Mouse (Mus musculus) Patski (cell line): ENCODE measurements around the gene Proser3. TPM values are rescaled to one million over a fixed set of nuclear protein-coding genes. Genes with fewer than 3 reads are reported as not detected.
"Not testable (repeated sequence)": the region's sequence is repeated elsewhere in the genome, so short reads cannot be mapped to it uniquely, and the experiment has no call there.

Experiments
- ATAC-seq: fragments of 100-300 bp; one replicate; pipeline ENCODE4 v1.8.0; 2021
- CTCF ChIA-PET: fragments of 350-600 bp; sonication (Branson Sonifier 250); formaldehyde crosslinking; loops from one replicate; lab custom pipeline; 2022; ENCODE audit warnings: inconsistent platforms; lab: Charles Lee
- POLR2A ChIA-PET: fragments of 350-600 bp; sonication (Branson Sonifier 250); formaldehyde crosslinking; loops from one replicate; lab custom pipeline; 2022; ENCODE audit warnings: antibody characterized with exemption, inconsistent platforms; lab: Charles Lee
- DNase-seq: peaks from one replicate; pipeline ENCODE4 v3.0.0-alpha.2; 2011; ENCODE audit warnings: low read depth, low spot score
- H3K27me3 ChIP-seq: fragments of 371-371 bp; one replicate; pipeline ENCODE4 v1.5.1; 2021
- CTCF ChIP-seq: fragments of 100-300 bp; IDR thresholded peaks from one replicate; pipeline ENCODE4 v1.5.1; 2021
- in situ Hi-C: fragments of 300-500 bp; cut with MboI; formaldehyde crosslinking; loops from 3 replicates; pipeline ENCODE4 v1.11.1; 2018; ENCODE audit warnings: low pct_unique_long_range_greater_than_20kb, mixed read lengths
- polyA plus RNA-seq: library from polyadenylated mRNA; unstranded; gene quantifications from one replicate; pipeline ENCODE4 v1.2.3, GENCODE M21; 2021

The Proser3 gene
- polyA plus RNA-seq, 1 experiment from 2014 or later: 19.5 TPM

DNA sequence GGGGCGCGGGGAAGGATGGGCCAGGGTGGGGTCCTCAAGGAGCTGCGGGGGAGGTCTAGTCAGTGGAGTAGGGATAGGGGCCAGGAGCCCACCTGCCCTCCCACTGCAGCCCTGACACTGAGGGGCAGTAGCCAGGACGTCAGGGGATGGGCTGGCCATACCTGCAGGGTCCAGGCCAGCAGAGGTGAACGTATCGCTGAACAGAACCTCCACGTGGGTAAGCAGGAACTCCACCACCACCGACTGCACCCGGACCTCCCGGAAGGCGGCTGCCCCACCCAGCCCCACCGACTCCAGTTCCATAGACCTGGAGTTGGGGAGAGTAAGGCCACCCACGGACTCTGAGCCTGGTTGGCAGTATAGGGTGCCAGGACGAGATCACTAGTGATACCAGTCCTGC lies 25.1 kb downstream of the Proser3 start:
- no peaks in the 10 kb centered on the region for H3K27me3 ChIP-seq
- no peak for TF ChIP-seq CTCF
- ChIA-PET CTCF (no interaction called here), POLR2A (interaction anchor here (0.6 kb wide), 1 partner anchor 322 kb away, joined by 9 read pairs; no protein-coding TSS in a partner anchor)
- ATAC-seq (no peak), DNase-seq (no peak)
- in situ Hi-C loops: no loop called here

DNA sequence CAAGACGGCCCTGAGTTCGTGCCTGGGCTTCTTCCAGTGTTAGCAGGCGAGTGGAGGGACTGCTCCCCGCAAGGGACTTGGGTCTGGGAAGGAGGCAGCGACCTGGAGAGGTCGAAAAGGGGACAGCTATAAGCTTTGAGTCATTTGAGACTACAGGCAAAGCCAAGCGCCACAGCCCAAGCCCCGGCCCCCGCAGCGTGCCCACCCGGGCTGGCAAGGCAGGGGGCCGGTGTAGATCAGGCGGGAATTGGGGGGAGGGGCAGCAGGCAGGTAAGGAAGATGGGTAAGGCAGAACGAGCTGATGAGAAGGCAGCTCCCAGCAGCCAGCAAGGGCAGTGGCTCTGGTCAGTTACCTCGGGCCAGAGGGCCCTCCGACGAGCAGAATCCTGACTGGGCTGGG lies 25.7 kb downstream of the Proser3 start:
- H3K27me3 ChIP-seq: no peaks in the 10 kb centered on the region
- ATAC-seq (no peak), DNase-seq (no peak)
- in situ Hi-C loops: no loop called here
- no peak for TF ChIP-seq CTCF
- CTCF ChIA-PET: no interaction called here
- POLR2A ChIA-PET: no interaction called here

DNA sequence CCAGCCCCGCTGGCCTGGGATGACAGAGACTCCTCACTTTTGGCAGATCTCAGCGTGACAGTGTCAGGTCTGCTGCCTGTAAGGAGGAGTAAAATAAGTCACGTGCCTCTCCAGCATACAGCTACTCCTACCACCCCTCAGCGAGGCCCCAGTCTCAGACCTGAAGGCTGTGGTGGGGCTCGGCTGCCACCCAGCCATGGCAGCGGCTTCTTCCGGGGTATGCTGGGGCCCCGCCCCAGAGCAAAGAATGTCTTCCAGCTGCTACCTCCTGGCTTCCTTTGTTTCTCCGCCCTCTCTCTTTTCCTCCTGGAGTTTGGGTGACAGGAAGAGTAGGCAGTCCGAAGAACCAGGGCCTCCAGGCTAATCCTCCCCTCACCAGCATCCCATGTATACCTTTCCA lies 26.1 kb downstream of the Proser3 start:
- no peak for ATAC-seq

DNA sequence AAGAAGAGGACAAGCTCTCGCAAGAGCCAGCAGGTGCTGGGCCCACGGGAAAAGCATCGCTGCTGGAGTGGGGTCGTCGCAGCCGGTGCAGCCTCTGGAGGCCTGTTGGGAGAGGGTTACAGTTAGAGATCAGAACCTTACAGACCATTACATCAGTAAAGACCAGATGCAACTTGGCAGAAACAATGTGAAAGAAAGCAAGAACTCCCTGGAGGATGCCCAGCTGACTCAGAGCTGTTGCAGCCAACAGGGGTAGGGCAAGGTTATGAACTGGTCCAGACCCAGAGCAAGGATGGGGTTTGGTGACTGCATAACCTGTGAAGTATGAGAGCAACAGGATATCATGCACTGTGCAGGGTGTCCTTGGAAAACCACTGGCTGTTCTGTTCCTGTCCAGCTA lies 27.6 kb downstream of the Proser3 start:
- no peak for DNase-seq
- ATAC-seq: no peak
- no peaks in the 10 kb centered on the region for H3K27me3 ChIP-seq
- no peak for TF ChIP-seq CTCF
- in situ Hi-C loops: no loop called here
- ChIA-PET CTCF (interaction anchor here (1.1 kb wide), 1 partner anchor 31 kb away, joined by 4 read pairs; the partner anchor contains the start of gene Prodh2), POLR2A (no interaction called here)

More for the DNA sequence above, 26.1 kb downstream of the Proser3 start:
- DNase-seq: no peak
- no peak for TF ChIP-seq CTCF
- in situ Hi-C loops: no loop called here
- H3K27me3 ChIP-seq: no peaks in the 10 kb centered on the region
- CTCF ChIA-PET: no interaction called here
- POLR2A ChIA-PET: no interaction called here

DNA sequence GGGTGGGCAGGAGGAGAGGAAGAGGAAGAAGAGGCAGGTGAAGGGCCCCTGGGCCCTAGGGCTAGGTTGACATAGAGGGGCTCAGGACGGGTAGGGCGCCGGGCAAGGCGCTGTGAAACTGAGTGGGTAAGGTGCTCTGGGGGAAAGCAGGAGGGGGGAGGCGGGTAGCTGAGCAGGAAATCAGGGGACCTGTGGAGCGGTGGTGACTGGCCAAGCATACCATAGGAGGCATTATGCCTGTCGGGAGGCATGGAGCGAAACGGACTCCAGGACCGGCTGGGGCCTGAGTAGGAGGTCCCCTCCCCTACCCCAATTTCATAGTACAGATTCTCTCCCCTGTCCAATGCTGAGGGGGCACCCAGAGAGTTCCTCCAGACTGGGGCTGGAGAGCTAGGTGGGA lies 29.2 kb downstream of the Proser3 start:
- ATAC-seq (no peak), DNase-seq (no peak)
- in situ Hi-C loops: no loop called here
- POLR2A ChIA-PET: no interaction called here
- no peak for TF ChIP-seq CTCF
- CTCF ChIA-PET: no interaction called here
- H3K27me3 ChIP-seq: no peaks in the 10 kb centered on the region

DNA sequence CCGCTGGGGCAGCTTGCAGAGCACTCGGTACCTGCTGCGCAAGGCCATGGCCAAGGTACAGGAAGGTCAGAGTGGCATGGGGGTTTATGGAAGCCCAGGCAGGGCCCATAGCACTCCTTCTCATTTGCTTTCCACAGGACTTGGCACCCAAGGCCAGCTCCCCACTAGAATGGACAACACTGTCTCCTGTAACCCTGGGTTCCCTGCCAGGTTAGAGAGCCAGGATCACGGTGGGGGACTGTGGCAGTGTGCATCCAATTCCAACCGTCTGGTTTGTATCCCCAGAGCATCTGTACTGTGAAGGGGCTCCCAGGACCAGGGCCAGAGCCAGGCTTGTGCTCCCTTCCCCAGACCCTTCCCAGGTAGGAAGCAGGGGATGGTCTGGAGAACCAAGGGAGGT lies 31.2 kb downstream of the Proser3 start:
- POLR2A ChIA-PET: no interaction called here
- CTCF ChIA-PET: interaction anchor here (0.8 kb wide), 1 partner anchor 11 kb away, joined by 3 read pairs; no protein-coding TSS in a partner anchor
- no peak for DNase-seq
- no peak for TF ChIP-seq CTCF
- in situ Hi-C loops: no loop called here
- H3K27me3 ChIP-seq: no peaks in the 10 kb centered on the region
- ATAC-seq: no peak

DNA sequence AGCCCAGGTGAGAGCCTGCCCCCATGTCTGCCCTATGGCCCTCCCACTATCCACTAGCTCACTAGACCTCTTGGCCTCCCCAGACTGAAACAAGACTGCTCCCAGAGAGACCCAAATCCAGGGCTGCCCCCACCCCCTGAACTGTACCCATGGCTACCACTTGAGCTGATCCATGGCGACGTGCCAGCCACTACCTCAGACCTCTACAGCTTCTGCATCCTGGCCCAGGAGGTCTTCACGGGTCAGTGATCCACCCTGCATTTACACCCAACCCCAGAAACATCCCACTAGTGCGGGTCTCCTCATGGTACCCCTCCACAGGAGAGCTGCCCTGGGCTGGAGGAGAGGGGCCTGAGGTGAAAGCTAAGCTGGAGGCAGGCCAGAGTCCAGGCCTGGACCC lies 31.7 kb downstream of the Proser3 start:
- in situ Hi-C loops: no loop called here
- ATAC-seq (no peak), DNase-seq (no peak)

DNA sequence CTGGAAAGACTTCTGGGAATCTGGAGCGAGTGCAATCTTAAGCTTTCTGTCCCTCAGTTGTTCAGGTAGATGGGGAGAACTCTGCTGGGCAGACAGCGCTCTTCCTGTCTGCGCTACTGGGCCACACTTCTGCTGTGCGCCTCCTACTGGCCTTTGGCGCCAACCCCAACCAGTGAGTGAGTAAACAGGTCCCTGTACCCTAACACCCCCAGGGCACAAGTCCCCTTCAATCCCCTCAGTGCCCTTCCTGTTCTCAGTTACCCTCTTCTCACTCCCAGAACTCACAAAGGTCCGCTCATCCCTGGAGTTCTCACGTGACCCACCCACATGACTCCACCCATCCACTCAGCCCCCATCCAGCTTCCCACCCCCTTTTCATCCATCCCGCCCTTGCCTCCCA lies 33.8 kb downstream of the Proser3 start:
- no peaks in the 10 kb centered on the region for H3K27me3 ChIP-seq
- ATAC-seq (no peak), DNase-seq (no peak)

More for the DNA sequence above, 31.7 kb downstream of the Proser3 start:
- CTCF ChIA-PET: interaction anchor here (0.8 kb wide), 1 partner anchor 11 kb away, joined by 3 read pairs; no protein-coding TSS in a partner anchor
- no peak for TF ChIP-seq CTCF
- H3K27me3 ChIP-seq: no peaks in the 10 kb centered on the region
- POLR2A ChIA-PET: no interaction called here

DNA sequence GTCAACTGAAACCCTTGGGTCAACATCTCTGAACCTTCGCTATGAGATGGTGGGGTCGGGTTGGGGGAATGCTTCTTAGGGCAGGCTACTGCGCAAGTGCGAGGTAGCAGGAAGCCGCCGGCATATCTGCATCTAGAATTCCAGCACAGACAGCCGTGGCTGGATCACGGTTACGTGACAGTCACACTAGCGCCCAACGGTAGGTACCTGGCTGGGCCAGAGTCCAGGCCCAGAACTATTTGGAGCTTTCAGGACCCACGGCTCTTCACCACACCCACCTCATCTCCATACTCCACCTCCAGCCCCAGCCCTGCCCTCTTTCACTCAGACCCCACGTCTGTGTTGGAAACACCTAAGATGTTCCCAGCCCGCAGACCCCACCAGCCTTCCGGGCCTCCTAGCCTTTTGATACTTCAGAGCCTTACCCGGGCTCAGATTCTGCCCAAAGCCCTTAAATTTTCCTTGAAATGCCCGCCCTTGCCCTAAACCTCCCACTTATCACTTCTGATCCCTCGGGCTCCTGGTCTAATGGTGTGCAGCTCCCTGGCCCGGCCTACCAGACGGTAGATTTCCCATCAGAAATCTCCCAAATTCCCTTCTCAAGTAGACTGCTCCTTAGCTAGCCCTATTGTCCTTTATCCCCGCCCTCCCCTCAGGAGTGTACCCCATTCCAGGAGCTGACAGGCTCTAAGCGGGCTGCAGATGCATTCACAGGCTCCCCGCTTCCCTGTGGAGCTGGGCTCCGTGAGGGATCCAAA lies 36.9 kb downstream of the Proser3 start:
- no peak for TF ChIP-seq CTCF
- no peaks in the 10 kb centered on the region for H3K27me3 ChIP-seq
- POLR2A ChIA-PET: no interaction called here
- DNase-seq (no peak), ATAC-seq (no peak)
- in situ Hi-C loops: no loop called here
- CTCF ChIA-PET: no interaction called here

More for the DNA sequence above, 33.8 kb downstream of the Proser3 start:
- ChIA-PET CTCF (no interaction called here), POLR2A (interaction anchor here (0.5 kb wide), 1 partner anchor 25 kb away, joined by 5 read pairs; no protein-coding TSS in a partner anchor)
- no peak for TF ChIP-seq CTCF
- in situ Hi-C loops: no loop called here

DNA sequence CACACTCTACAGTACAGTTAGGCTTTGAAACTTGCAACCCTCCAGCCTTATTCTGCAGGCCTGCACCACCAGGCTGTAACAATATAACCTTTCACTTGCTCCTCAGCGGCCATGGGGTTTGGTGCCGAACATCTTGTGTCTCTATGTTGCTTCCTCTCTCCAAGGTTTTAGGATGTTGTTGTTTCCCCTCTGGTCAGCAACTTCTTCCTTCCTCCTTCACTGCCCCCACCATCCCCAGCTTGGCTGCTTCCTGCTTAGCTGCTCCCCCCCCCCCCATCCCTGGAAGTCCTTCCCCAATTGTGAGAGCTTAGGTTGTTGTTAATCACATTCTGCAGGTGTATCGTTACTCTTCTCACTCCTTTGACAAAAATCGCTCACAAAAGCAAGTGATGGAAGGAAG lies 44.0 kb downstream of the Proser3 start:
- in situ Hi-C loops: no loop called here
- POLR2A ChIA-PET: no interaction called here

DNA sequence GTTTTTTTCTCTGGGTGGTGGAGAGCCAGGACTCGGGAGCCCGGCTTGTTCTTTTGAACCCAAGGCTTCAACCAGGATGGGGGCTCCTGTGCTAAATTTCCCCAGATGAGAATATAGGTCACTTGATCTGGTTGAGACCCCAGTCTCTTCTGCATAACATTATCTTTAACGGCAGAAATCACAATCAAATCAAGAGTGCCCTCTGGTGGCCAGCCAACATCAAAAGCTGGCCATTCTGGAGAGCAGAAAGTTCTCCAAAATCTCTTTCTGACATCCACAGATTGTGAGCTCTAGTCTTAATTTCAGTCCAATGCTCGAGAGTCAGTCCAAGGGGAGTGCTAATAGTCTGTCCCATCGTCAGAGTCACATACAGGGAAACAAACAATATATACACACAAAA lies 50.9 kb downstream of the Proser3 start:
- in situ Hi-C loops, H3K27me3 ChIP-seq, ATAC-seq, DNase-seq, POLR2A ChIA-PET: not testable (repeated sequence)
- CTCF ChIA-PET: interaction anchor here (0.7 kb wide), 1 partner anchor 8 kb away, joined by 3 read pairs; no protein-coding TSS in a partner anchor

More for the DNA sequence above, 44.0 kb downstream of the Proser3 start:
- DNase-seq: no peak
- CTCF ChIA-PET: no interaction called here
- peaks cover 13% of the 10 kb centered on the region for H3K27me3 ChIP-seq
- ATAC-seq: no peak
- no peak for TF ChIP-seq CTCF

DNA sequence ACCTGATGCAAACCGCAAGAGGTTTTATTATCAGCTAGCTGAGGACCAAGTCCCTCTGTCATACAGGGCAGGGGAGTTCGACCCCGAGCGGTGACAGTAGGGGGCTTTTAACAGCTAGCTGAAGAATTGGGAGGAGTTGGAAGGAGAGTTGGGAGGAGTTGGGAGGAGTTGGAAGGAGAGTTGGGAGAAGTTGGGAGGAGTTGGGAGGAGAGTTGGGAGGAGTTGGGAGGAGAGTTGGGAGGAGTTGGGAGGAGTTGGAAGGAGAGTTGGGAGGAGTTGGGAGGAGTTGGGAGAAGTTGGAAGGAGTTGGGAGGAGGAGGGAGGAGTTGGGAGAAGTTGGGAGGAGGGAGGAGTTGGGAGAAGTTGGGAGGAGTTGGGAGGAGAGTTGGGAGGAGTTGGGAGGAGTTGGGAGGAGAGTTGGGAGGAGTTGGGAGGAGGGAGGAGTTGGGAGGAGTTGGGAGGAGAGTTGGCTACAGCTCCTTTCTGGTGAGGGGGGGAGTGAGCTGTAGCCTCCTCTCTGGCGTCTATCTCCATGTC lies 56.5 kb downstream of the Proser3 start:
- ATAC-seq, POLR2A ChIA-PET, DNase-seq, H3K27me3 ChIP-seq, CTCF ChIA-PET, in situ Hi-C loops: not testable (repeated sequence)
